Mouse (Mus musculus) liver, adult (tissue): ENCODE results near the gene Orai3.
"Not testable (repeated sequence)": the region's sequence is repeated elsewhere in the genome, so short reads cannot be mapped to it uniquely, and the experiment has no call there.

Source experiments
- GATA4 ChIP-seq: IDR thresholded peaks from 2 replicates; pipeline ENCODE4 v1.6.1; 2014; ENCODE audit warnings: mild to moderate bottlenecking, low read length; ENCODE audit not compliant: insufficient replicate concordance

Orai3 gene

DNA sequence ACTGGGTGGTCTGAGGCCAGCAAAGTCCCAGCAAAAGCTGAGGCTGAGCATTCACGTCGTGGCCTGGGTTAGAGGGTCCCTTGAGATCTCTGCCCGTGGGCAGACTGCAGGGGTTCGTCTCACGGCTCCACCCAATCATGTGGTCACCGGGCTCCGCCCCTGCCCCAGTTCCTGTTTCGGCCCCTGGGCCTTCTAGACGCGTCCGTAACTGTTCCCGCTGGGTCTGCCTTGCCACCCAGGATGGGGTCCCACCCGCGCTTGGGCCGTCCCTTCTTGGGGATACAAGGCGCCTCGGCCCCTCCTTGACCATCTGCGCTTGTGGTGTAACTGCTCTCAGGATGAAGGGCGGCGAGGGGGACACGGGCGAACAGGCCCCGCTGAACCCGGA lies at the start of gene Orai3:
Orai3 (plus strand) TSS at position 165 of the 388 bp plus-strand sequence.
- no peak for TF ChIP-seq GATA4

DNA sequence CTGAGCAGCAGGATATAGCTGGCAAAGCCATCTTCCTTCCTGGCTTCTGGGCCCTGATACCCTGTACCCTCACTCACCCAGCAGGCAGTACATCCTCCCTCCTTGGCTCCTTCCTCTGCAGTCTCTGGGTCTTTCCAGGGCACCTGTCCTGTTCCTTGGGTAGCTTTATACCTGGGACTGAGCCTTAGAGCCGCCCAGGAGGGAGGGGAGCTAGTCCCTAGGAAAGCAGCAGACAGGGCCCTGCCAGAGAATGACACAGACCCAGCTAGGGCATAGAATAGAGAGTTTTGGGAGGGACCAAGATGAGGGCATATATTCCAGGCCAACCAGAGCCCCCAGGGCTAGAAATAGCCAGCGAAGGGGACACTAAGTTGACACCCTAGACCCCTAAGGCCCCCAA lies 44.1 kb upstream of the Orai3 start:
- no peak for TF ChIP-seq GATA4

DNA sequence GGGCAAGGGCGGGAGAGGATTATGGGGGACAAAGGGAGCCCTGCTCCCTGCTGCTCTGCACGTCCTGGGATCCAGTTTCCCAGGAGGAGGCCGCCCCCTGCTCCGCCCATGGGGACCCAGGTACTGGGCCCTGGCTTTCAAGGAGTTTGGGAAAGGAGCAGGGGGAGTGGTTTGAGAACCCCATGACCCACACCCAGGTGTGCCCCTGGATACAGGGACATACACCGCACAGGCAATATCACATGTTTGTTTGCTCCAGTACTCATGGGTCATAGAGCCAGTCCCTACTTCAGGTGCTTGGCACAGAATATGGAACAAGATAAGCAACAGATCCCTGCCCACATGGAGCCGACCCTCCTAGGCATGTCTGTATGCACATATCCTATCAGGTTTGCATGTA lies 43.7 kb upstream of the Orai3 start:
- no peak for TF ChIP-seq GATA4

DNA sequence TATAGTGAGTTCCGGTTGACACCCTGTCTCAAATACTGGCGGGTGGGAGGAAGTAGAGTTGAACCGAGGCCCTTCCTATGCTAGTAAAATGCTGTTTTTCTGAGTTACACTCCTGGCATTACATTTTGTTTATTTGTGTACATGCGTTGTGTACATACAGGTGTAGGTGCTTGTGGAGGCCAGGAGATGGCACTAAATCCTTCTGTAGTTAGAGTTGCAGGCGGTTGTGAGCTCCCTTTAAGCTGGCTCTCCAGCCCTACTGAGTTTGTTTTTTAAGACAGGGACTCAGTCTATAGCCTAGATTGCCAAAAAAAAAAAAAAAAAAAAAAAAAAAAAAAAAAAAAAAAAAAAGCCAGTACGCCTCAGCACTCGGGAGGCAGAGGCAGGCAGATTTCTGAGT lies 41.7 kb upstream of the Orai3 start:
- no peak for TF ChIP-seq GATA4

DNA sequence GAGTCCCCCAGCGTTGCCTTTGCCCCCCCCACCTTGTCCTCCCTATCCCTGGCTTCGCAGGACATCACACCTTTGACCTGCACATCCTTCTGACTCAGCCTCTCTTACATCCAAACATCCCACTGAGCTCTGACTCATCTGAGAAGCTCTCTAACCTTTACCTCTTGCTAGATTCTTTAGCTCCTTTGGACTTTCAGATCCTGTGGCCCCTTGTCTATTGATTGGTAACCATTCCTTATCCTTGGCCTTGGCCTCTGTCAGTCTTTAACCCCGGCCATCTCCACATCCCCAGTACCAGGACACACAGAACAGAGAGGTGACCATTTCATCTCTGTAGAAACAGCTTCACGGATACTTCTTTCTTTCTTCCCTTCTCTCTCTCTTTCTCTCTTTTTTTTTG lies 39.4 kb upstream of the Orai3 start:
- TF ChIP-seq GATA4, result no peak

GRCm38 (mm10) chr7:127732066-127732465 lies 37.5 kb upstream of the Orai3 start, which contains the start of gene Ctf2:
Ctf2 (minus strand) TSS chr7:127732166.
- TF ChIP-seq GATA4, result not testable (repeated sequence)

- TF ChIP-seq GATA4, result no peak
Observed at GRCm38 (mm10) chr7:127744366-127745045, 25.1 kb upstream of the Orai3 start, which contains the start of gene Fbxl19. Fbxl19 (plus strand) TSS chr7:127744543.

- TF ChIP-seq GATA4, result peak; percentile 64; the same call in 1 of the 2 replicates
Observed at GRCm38 (mm10) chr7:127745251-127745651, 24.4 kb upstream of the Orai3 start.

DNA sequence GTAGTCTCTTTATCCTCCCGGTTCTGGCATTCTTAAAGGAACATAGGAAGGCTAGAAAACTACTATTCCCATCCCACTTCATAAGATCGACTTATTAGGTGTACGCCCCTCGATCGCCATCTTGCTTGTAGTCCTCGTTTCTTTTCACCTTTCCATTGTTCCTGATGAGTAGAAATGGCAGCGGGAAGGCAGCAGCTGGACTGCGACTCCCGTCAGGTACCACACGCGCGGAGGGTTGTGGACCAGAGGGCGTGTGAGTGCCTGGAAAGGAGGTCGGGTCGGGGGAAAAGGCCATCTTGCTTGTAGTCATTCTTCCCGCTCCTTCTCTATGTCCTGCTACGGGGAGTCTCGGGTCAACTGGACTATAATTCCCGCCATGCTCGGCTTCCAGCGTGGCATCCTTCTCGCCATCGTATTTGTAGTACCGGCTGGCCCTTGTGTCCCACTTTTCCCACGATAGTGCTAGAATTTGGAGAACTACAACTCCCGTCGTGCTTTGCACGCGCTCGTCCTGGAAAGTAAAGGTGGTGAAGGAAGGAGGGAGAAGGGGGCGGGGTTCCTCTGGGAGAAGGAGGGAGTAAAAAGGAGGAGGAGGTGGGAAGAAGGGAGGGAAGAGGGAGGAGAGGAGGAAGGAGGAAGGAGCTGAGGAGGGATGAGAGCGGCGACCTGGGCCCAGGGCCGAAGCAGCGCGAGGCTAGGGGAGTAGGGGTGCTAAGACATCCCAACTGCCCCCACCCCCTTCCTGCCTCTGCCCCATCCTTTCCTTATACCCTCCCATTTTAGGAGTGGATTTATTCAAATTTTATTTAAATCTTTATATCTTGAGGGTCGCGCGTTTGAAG lies 23.7 kb upstream of the Orai3 start:
- TF ChIP-seq GATA4, result peak; percentile 50; the same call in 1 of the 2 replicates

DNA sequence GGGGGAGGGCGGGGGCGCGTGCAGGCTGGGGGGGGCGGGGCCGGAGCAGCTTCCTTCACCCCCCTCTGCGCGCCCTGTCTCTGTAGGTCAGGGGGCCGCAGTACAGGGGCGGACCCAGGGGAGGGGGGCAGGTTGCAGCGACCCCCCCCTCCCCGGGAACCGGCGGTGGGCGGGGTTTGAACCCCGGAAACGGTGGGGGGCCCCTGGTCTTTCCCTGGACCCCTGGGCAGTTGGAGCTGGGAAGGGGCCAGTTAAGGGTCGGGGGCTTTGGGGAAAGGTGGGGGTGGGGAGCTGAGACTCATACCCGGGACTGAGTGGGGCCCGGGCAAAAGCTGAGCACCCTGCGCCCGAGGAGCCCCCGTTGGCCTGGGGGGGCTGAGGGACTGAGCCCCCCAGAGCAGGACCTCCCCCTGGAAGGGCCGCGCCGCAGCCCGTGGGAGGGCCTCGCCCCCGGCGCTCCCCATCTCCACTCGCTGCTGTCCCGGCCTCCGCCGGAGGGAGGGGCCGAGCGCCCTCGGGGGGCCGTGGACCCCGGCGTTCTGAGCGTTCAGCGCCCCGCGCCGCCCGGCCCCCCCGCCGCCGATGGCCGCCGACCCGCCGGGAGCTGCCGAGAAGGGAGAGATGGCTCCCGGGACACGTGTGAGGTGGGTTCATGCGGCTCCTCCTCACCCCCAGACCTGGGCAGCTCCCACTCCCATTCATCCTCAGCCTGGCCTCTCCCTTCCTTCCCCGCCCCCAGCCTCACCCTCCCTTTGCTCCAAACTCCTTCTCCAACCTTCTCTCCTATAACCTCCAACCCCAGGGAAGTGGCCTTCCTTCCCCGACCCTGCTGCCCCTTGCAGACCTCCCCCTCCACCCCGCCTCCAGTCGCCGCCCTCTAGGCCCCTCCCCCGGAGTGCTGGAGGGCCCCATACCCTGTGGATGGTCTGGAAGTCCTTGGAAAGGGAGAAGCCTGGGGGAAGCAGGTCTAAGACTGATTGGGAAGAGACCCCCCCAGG lies 22.8 kb upstream of the Orai3 start:
- no peak for TF ChIP-seq GATA4

GRCm38 (mm10) chr7:127747559-127748234 lies 21.9 kb upstream of the Orai3 start:
- no peak for TF ChIP-seq GATA4

- no peak for TF ChIP-seq GATA4
Observed at GRCm38 (mm10) chr7:127748235-127748560, 21.4 kb upstream of the Orai3 start.

- TF ChIP-seq GATA4, result no peak
Observed at GRCm38 (mm10) chr7:127750131-127751127, 19.2 kb upstream of the Orai3 start.

DNA sequence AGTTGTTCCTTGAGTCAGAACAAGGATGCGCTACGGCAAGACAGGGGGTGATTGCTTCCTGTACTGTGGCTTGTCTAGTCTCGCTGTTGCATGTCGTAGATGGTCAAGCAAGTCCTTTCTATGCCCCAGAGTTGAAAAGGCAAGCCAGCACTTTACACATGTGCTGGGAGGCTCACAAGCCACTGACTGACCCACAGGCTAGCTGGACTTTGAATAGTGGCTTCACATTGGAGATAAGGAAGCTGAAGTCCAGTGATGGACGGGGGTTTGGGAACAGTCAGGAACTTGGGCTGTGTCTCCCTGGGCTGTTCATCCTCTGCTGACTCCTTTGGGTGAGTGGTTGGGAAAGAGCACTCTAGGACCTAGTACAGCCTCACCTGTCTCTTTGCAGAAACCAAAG lies 18.0 kb upstream of the Orai3 start:
- no peak for TF ChIP-seq GATA4

DNA sequence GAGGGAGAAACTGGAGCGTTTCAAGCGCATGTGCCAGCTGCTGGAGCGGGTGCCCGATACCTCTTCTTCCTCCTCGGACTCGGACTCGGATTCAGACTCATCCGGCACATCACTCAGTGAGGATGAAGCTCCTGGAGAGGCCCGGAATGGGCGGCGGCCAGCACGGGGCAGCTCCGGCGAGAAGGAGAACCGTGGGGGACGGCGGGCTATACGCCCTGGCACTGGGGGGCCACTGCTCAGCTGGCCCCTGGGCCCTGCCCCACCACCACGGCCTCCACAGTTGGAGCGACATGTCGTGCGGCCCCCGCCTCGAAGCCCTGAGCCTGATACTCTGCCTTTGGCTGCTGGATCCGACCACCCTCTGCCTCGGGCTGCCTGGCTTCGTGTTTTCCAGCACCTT lies 17.5 kb upstream of the Orai3 start:
- no peak for TF ChIP-seq GATA4
